ENCODE assay signal across 7 mouse cellular contexts in genomic region chr10:22579426-22579825, GRCm38 (mm10).
A peak's percentile ranks its signal among the peaks of the same experiment; 100 is the strongest.
DNase-seq lines count a peak whose midpoint lies in the region; ATAC-seq and TF ChIP-seq lines count a peak whose summit lies in the region.
"Not testable (repeated sequence)": the region's sequence is repeated elsewhere in the genome, so short reads cannot be mapped to it uniquely, and the experiment has no call there.

No protein-coding gene starts in this region.

- H3K4me1 ChIP-seq in cortical plate, adult 2 months (ENCODE audit: control insufficient read depth, insufficient read depth, low read length); kidney, adult 2 months (ENCODE audit: control insufficient read depth, insufficient read depth, low read length); midbrain, embryonic 11.5 days (ENCODE audit: control insufficient read depth, insufficient read depth, low read length): not testable (repeated sequence)

- H3K9ac ChIP-seq in midbrain, embryonic 11.5 days (ENCODE audit: low read length) = not testable (repeated sequence)

- H3K27ac ChIP-seq in cortical plate, adult 2 months (ENCODE audit: insufficient read depth, low read length); kidney, adult 2 months (ENCODE audit: insufficient read depth, low read depth, low read length); midbrain, embryonic 11.5 days (ENCODE audit: low read depth, low read length): not testable (repeated sequence)

- H3K9me3 ChIP-seq in midbrain, embryonic 11.5 days (ENCODE audit: control insufficient read depth, low read length) = not testable (repeated sequence)

- not testable (repeated sequence) for H3K4me3 ChIP-seq in cortical plate, adult 2 months (ENCODE audit: insufficient read depth, low read length); kidney, adult 2 months (ENCODE audit: insufficient read depth, low read depth, low read length); midbrain, embryonic 11.5 days (ENCODE audit: low read depth, low read length)

- TF ChIP-seq CTCF in cortical plate, adult 2 months (IDR thresholded peaks at IDR 0.05; ENCODE audit: extremely low read depth, insufficient read depth, low read length) = peak; percentile 83
- TF ChIP-seq CTCF in kidney, adult 2 months (conservative IDR thresholded peaks at IDR 0.05; ENCODE audit: insufficient read depth, insufficient read length, low read depth, low read length) = peak; percentile 72

- ATAC-seq in midbrain, embryonic 11.5 days (ENCODE audit: low FRiP score) = peak; percentile 78

- H3K4me2 ChIP-seq in midbrain, embryonic 11.5 days = not testable (repeated sequence)

- H3K36me3 ChIP-seq in kidney, adult 2 months (ENCODE audit: control insufficient read depth, insufficient read depth, low read length); midbrain, embryonic 11.5 days (ENCODE audit: control insufficient read depth, insufficient read depth, low read length): not testable (repeated sequence)

- TF ChIP-seq POLR2A in cortical plate, adult 2 months (IDR thresholded peaks at IDR 0.05; ENCODE audit: extremely low read depth, insufficient read depth, low read length); kidney, adult 2 months (IDR thresholded peaks at IDR 0.05; ENCODE audit: low read depth, low read length): not testable (repeated sequence)

- intact Hi-C loops in gastrocnemius, postnatal 14 days (cut with DNase I; ENCODE audit: low total_unique reads) = loop anchor here (2.0 to 5.0 kb wide), 3 partner anchors 99 to 547 kb away; no protein-coding TSS in a partner anchor
- intact Hi-C loops in left cerebral cortex, postnatal 10 days (cut with DNase I) = loop anchor here (2.0 to 5.0 kb wide), 4 partner anchors 133 to 547 kb away; no protein-coding TSS in a partner anchor

- peak; percentile 39 for DNase-seq in adrenal gland, adult 2 months
- DNase-seq in gastrocnemius, postnatal 14 days = peak; percentile 33
- peak; percentile 67 for DNase-seq in kidney, adult 2 months
- peak; percentile 42 to 53 for DNase-seq in left cerebral cortex, postnatal 10 days (ENCODE audit: extremely low spot score in 1 of 2, low spot score in 2 of 2)
- peak; percentile 94 for DNase-seq in midbrain, embryonic 11.5 days (ENCODE audit: low spot score, missing footprints)
- peak; percentile 36 for DNase-seq in right cerebral cortex, postnatal 25 days

- WGBS in kidney, adult 2 months = 20% methylated on average over 3 of the region's 3 CpGs
- 12% methylated on average over 3 of the region's 3 CpGs for WGBS in midbrain, embryonic 11.5 days

- H3K27me3 ChIP-seq in kidney, adult 2 months (replicated peaks; ENCODE audit: control insufficient read depth, insufficient read depth, low read length); midbrain, embryonic 11.5 days (ENCODE audit: control insufficient read depth, insufficient read depth, low read length): not testable (repeated sequence)

Comparison
In these comparisons a context has a peak if more than half of its experiments do, and no peak if none do; other contexts are left out.
1. DNase-seq: peak in every context shown above with its lines; median percentile 94 in midbrain, embryonic 11.5 days; 67 in kidney, adult 2 months; 48 in left cerebral cortex, postnatal 10 days; 39 in adrenal gland, adult 2 months; 36 in right cerebral cortex, postnatal 25 days; 33 in gastrocnemius, postnatal 14 days.